Comparison of ENCODE assay signal across 8 mouse cellular contexts in the genomic region with DNA sequence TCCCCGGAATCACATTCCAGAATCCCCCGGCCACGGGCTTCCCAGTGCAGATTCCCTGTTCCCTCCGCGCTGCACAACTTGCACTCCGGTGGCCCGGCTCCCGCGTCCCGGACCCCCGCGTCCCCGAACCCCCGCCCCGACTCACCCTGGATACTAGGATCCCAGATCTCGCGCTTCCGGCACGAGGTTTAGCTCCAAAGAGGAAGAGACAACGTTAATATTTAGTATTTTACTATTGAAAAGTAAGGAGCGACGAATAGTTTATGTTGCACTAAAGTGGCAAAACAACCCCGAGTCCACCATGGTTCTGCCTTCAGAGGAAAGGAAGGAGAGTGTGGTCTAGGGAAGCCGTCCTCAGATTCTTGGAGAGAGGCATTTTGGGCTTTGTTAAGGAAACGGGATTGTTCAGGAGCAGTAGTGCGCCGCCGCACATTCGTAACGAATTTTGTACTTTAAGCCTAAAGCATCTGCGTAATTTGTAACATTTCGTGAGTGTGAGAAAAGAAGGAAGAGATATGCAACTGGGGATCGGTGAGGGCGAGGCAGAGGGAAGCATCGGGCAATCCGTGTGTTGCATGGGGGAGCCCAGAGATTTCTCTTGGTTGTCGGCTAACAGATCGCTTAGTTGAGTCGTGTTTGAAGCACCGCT. TPM values are rescaled to one million over a fixed set of nuclear protein-coding genes. Genes with fewer than 3 reads are reported as not detected.
DNase-seq lines count a peak whose midpoint lies in the region; ATAC-seq lines count a peak whose summit lies in the region.

No protein-coding gene starts in this region.

- peaks cover 18% of the 10 kb centered on the region for H3K4me1 ChIP-seq in forebrain, embryonic 10.5 days
- no peaks in the 10 kb centered on the region for H3K4me1 ChIP-seq in limb, embryonic 11.5 days (ENCODE audit: control insufficient read depth, insufficient read depth, low read length)
- H3K4me1 ChIP-seq in midbrain, embryonic 14.5 days (ENCODE audit: control insufficient read depth, insufficient read depth, low read length): peaks cover 17% of the 10 kb centered on the region

- H3K27ac ChIP-seq in forebrain, embryonic 10.5 days: peak overlapping the region; percentile 96
- peak overlapping the region; percentile 90 for H3K27ac ChIP-seq in limb, embryonic 11.5 days (replicated peaks; ENCODE audit: low read depth, low read length)
- peak overlapping the region; percentile 90 for H3K27ac ChIP-seq in midbrain, embryonic 14.5 days (replicated peaks; ENCODE audit: low read depth, low read length)

- peak overlapping the region; percentile 75 for H3K4me3 ChIP-seq in forebrain, embryonic 10.5 days
- peak overlapping the region; percentile 83 for H3K4me3 ChIP-seq in limb, embryonic 11.5 days (ENCODE audit: low read depth, low read length)
- peak overlapping the region; percentile 96 for H3K4me3 ChIP-seq in midbrain, embryonic 14.5 days (replicated peaks; ENCODE audit: low read depth, low read length)

- peak overlapping the region; percentile 79 for H3K4me2 ChIP-seq in limb, embryonic 11.5 days (ENCODE audit: low read depth, severe bottlenecking)
- H3K4me2 ChIP-seq in midbrain, embryonic 14.5 days (ENCODE audit: low read length): peak overlapping the region; percentile 64

- 0 out of 2 replicates have a peak, but pooled peaks have one; percentile 5 for ATAC-seq in limb, embryonic 11.5 days (ENCODE audit: insufficient number of reproducible peaks, low FRiP score, low TSS enrichment, low read depth)
- peak; percentile 19 for ATAC-seq in midbrain, embryonic 14.5 days (ENCODE audit: low FRiP score, low TSS enrichment)

- under 1% methylated on average over 40 of the region's 40 CpGs for WGBS in forebrain, embryonic 10.5 days
- under 1% methylated on average over 40 of the region's 40 CpGs for WGBS in limb, embryonic 11.5 days
- under 1% methylated on average over 40 of the region's 40 CpGs for WGBS in midbrain, embryonic 14.5 days

- H3K9me3 ChIP-seq in forebrain, embryonic 10.5 days: no peaks in the 10 kb centered on the region
- no peaks in the 10 kb centered on the region for H3K9me3 ChIP-seq in limb, embryonic 11.5 days (ENCODE audit: control insufficient read depth, low read length)
- no peaks in the 10 kb centered on the region for H3K9me3 ChIP-seq in midbrain, embryonic 14.5 days (ENCODE audit: control insufficient read depth, low read length)

- H3K9ac ChIP-seq in limb, embryonic 11.5 days (ENCODE audit: low read length): peak overlapping the region; percentile 92
- H3K9ac ChIP-seq in midbrain, embryonic 14.5 days (replicated peaks; ENCODE audit: low read length): peak overlapping the region; percentile 96

- H3K36me3 ChIP-seq in forebrain, embryonic 10.5 days (replicated peaks): peaks cover 12% of the 10 kb centered on the region
- no peaks in the 10 kb centered on the region for H3K36me3 ChIP-seq in limb, embryonic 11.5 days (ENCODE audit: control insufficient read depth, insufficient read depth, low read length)
- H3K36me3 ChIP-seq in midbrain, embryonic 14.5 days (ENCODE audit: control insufficient read depth, insufficient read depth, low read length): no peaks in the 10 kb centered on the region

- peak; percentile 33 for DNase-seq in cerebellum, adult 9-10 months
- DNase-seq in cerebellum, adult 9-11 months: no peak
- DNase-seq in retina, postnatal 7 days (ENCODE audit: low read depth, low spot score): peak; percentile 24
- no peak for DNase-seq in retina, embryonic 14.5 days (ENCODE audit: low spot score)
- DNase-seq in forebrain, embryonic 10.5 days (ENCODE audit: extremely low spot score, low spot score): no peak
- DNase-seq in limb, embryonic 11.5 days (ENCODE audit: low spot score): no peak
- DNase-seq in midbrain, embryonic 14.5 days: peak; percentile 74
- DNase-seq in yolk sac, embryonic 10.5 days (ENCODE audit: low spot score): no peak

- no peaks in the 10 kb centered on the region for H3K27me3 ChIP-seq in forebrain, embryonic 10.5 days (ENCODE audit: poor library complexity, severe bottlenecking)
- no peaks in the 10 kb centered on the region for H3K27me3 ChIP-seq in limb, embryonic 11.5 days (ENCODE audit: control insufficient read depth, insufficient read depth, low read length)
- H3K27me3 ChIP-seq in midbrain, embryonic 14.5 days (ENCODE audit: control insufficient read depth, insufficient read depth, low read length): no peaks in the 10 kb centered on the region

RNA-seq across cellular contexts. Expression of gene Cyfip1, which starts 1.1 kb away (rescaled TPM):
- 87.6 and 88.4 TPM in 2 replicates for polyA plus RNA-seq in forebrain, embryonic 10.5 days (2016; fragmentation: Nextera tagmentation; extraction: Ambion mirVana)
- 118 and 120 TPM in 2 replicates for polyA plus RNA-seq in limb, embryonic 11.5 days (2014; fragmentation: Nextera tagmentation; extraction: Ambion mirVana)
- 29.7 and 55.1 TPM in 2 replicates for polyA plus RNA-seq in midbrain, embryonic 14.5 days (2014; fragmentation: Nextera tagmentation; extraction: Ambion mirVana)

RNA-seq across cellular contexts. Expression of gene Tubgcp5, which starts 48.7 kb away (rescaled TPM):
- polyA plus RNA-seq in forebrain, embryonic 10.5 days (2016; fragmentation: Nextera tagmentation; extraction: Ambion mirVana): 33.5 and 36.2 TPM in 2 replicates
- polyA plus RNA-seq in limb, embryonic 11.5 days (2014; fragmentation: Nextera tagmentation; extraction: Ambion mirVana): 34.1 and 42.2 TPM in 2 replicates
- polyA plus RNA-seq in midbrain, embryonic 14.5 days (2014; fragmentation: Nextera tagmentation; extraction: Ambion mirVana): 25.5 and 39.5 TPM in 2 replicates

Comparison
In these comparisons a context has a peak if more than half of its experiments do, and no peak if none do; other contexts are left out.
1. DNase-seq: peak in cerebellum, adult 9-10 months (single experiment), retina, postnatal 7 days (single experiment) and midbrain, embryonic 14.5 days (single experiment); none in cerebellum, adult 9-11 months (single experiment), retina, embryonic 14.5 days (single experiment), forebrain, embryonic 10.5 days (single experiment), limb, embryonic 11.5 days (single experiment) and yolk sac, embryonic 10.5 days (single experiment).
2. Peak in every context shown above with its lines, with median percentiles within 50 percentile points of each other: H3K27ac ChIP-seq and H3K4me3 ChIP-seq.